In the genomic region with DNA sequence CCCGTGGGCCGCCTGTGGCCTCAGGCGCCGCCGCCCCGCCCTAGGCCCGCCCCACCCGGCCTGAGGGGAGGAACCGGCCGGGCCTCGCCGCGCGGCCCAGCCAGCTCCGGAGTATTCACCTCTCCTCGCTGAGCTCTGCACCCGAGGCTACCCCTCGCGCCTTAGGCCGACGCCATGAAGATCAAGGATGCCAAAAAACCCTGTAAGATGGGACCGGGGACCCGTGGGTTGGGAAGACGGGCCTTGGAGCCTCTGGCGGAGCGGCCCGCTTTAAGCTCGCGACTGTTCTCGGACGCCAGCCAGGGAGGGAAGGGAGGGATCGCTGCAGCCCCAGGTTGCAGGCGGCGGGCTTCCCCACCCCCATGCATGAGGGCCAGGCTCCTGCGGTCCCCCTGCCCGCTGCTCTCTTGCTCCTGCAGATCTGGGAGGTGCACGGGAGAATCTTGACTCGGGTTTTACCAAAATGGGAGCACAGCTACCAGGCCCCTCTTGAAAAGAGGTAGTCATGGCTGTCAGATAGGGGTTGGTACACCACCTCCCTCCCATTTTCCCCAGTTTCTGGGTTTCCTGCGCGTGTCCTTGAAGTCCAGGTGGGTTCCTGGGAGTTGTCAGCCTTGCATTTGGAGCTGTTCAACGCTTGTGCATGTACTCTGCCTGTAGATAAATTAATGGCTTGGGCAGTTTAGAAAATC, we compare ENCODE assay signal across 8 mouse cellular contexts. TPM values are rescaled to one million over a fixed set of nuclear protein-coding genes. Genes with fewer than 3 reads are reported as not detected.
A peak's percentile ranks its signal among the peaks of the same experiment; 100 is the strongest.
DNase-seq lines count a peak whose midpoint lies in the region; ATAC-seq lines count a peak whose summit lies in the region.

No protein-coding gene starts in this region.

- H3K27me3 ChIP-seq in stomach, embryonic 16.5 days (ENCODE audit: control insufficient read depth, insufficient read depth, low read length), result no peaks in the 10 kb centered on the region

- H3K36me3 ChIP-seq in stomach, embryonic 16.5 days (ENCODE audit: control insufficient read depth, insufficient read depth, low read length), result no peaks in the 10 kb centered on the region

- under 1% methylated on average over 36 of the region's 41 CpGs for WGBS in stomach, embryonic 16.5 days

- peak overlapping the region; percentile 99 for H3K4me3 ChIP-seq in stomach, embryonic 16.5 days (replicated peaks; ENCODE audit: low read length)

- peak; percentile 56 for DNase-seq in ovary, postnatal 14 days (ENCODE audit: low spot score)
- DNase-seq in ovary, postnatal 10 days (ENCODE audit: low spot score), result no peak
- peak; percentile 86 for DNase-seq in cerebellum, adult 11-12 months
- peak; percentile 55 to 63 for DNase-seq in left cerebral cortex, adult 8-10 months (ENCODE audit: low spot score in 2 of 2)

- H3K4me1 ChIP-seq in stomach, embryonic 16.5 days (ENCODE audit: control insufficient read depth, insufficient read depth, low read length), result peaks cover 10% of the 10 kb centered on the region

- H3K4me2 ChIP-seq in stomach, embryonic 16.5 days (ENCODE audit: low read depth, low read length), result peak overlapping the region; percentile 82

- ATAC-seq in frontal cortex, adult (ENCODE audit: low TSS enrichment), result peak; percentile 83
- ATAC-seq in hematopoietic stem cell, adult 5-6 weeks (replicated peaks in 1 of 2; ENCODE audit: insufficient read depth in 1 of 2, low FRiP score in 2 of 2, low TSS enrichment in 1 of 2, low read depth in 1 of 2, poor library complexity in 2 of 2, severe bottlenecking in 2 of 2), result peak; percentile 44 to 57
- peak; percentile 59 for ATAC-seq in megakaryocyte progenitor cell, adult 5-6 weeks (replicated peaks; ENCODE audit: poor library complexity)
- peak; percentile 91 for ATAC-seq in stomach, embryonic 16.5 days (ENCODE audit: insufficient read depth, low FRiP score)

- H3K27ac ChIP-seq in stomach, embryonic 16.5 days (ENCODE audit: low read length), result peak overlapping the region; percentile 95

- no peaks in the 10 kb centered on the region for H3K9me3 ChIP-seq in stomach, embryonic 16.5 days (replicated peaks; ENCODE audit: control insufficient read depth, low read length)

- peak overlapping the region; percentile 98 for H3K9ac ChIP-seq in stomach, embryonic 16.5 days (ENCODE audit: low read length)

RNA-seq across cellular contexts. Expression of a gene that starts 0.6 kb away (rescaled TPM):
- total RNA-seq in hematopoietic stem cell, adult 5-6 weeks (2017), result 45.0 and 46.2 TPM in 2 replicates
- 10 to 100 TPM; 34.3 to 36.8 (median 36.1) TPM for total RNA-seq in left cerebral cortex, adult 8-10 months (2022)
- total RNA-seq in megakaryocyte progenitor cell, adult 5-6 weeks (2015), result 19.1 and 21.1 TPM in 2 replicates
- total RNA-seq in megakaryocyte progenitor cell, adult 5-6 weeks (2017), result 27.0 and 27.3 TPM in 2 replicates
- polyA plus RNA-seq in stomach, embryonic 16.5 days (2015; fragmentation: Nextera tagmentation; extraction: Ambion mirVana), result 15.4 and 16.5 TPM in 2 replicates

RNA-seq across cellular contexts. Expression of a gene that starts 28.8 kb away (rescaled TPM):
- 0.15 TPM in 1 of 2 replicates, not detected in the other for total RNA-seq in hematopoietic stem cell, adult 5-6 weeks (2017)
- 10 to 100 TPM; 38.5 to 41.3 (median 41.0) TPM for total RNA-seq in left cerebral cortex, adult 8-10 months (2022)
- total RNA-seq in megakaryocyte progenitor cell, adult 5-6 weeks (2015), result not detected in 2 replicates
- not detected in 2 replicates for total RNA-seq in megakaryocyte progenitor cell, adult 5-6 weeks (2017)
- 0.15 TPM in 1 of 2 replicates, not detected in the other for polyA plus RNA-seq in stomach, embryonic 16.5 days (2015; fragmentation: Nextera tagmentation; extraction: Ambion mirVana)

Comparison
In these comparisons a context has a peak if more than half of its experiments do, and no peak if none do; other contexts are left out.
1. RNA of a gene that starts 28.8 kb away (total RNA-seq): 38.5 to 41.3 TPM in left cerebral cortex, adult 8-10 months; 0.15 TPM in hematopoietic stem cell, adult 5-6 weeks and not detected in megakaryocyte progenitor cell, adult 5-6 weeks; every median in the first group is over 10 times any median in the second.
2. Peak in every context shown above with its lines, with median percentiles within 50 percentile points of each other: ATAC-seq.